Mouse (Mus musculus) left cerebral cortex, adult 18-20 months (tissue): ENCODE results near the gene Dyrk1a. TPM values are rescaled to one million over a fixed set of nuclear protein-coding genes. Genes with fewer than 3 reads are reported as not detected.

Experiments
- total RNA-seq, 2 experiments: library from RNA; stranded (reverse); gene quantifications; 2 replicates each; pipeline ENCODE4 v1.2.3; 2021

Gene Dyrk1a
- total RNA-seq, 2 experiments from 2014 or later, result 94.8 to 96.3 TPM

Other genes with a start within 250 kb of the Dyrk1a start
- under 1 TPM in 1 of 2 experiments, not detected in 1; 0.23 TPM for gene Ripply3, start 241.6 kb upstream of the Dyrk1a start, total RNA-seq
- 1,000 to 10,000 TPM in 1 of 2 experiments, 100 to 1,000 TPM in 1; 991 to 1,074 TPM for gene Ttc3, start 199.4 kb upstream of the Dyrk1a start, total RNA-seq
- 10 to 100 TPM; 34.0 to 45.4 TPM for gene Pigp, start 198.2 kb upstream of the Dyrk1a start, total RNA-seq
- 10 to 100 TPM; 32.9 to 35.5 TPM for gene Vps26c, start 43.2 kb upstream of the Dyrk1a start, total RNA-seq